Mouse (Mus musculus) forelimb bud, embryonic 11.5 days (tissue): ENCODE data around the gene Rabggta.

Source experiments
- DNase-seq: peaks from one replicate; pipeline ENCODE4 v3.0.0-alpha.2; 2012; ENCODE audit warnings: low read depth, low spot score

Rabggta gene

GRCm38 (mm10) chr14:55721700-55722437 is at the start of gene Rabggta:
Rabggta (minus strand) TSS chr14:55722263.
- DNase-seq: peak; percentile 92

- no peak for DNase-seq
Observed at GRCm38 (mm10) chr14:55769087-55769703, 47.1 kb upstream of the Rabggta start.

GRCm38 (mm10) chr14:55768555-55768954 is 46.5 kb upstream of the Rabggta start:
- DNase-seq: no peak

GRCm38 (mm10) chr14:55767519-55768414 is 45.7 kb upstream of the Rabggta start:
- peak; percentile 72 for DNase-seq

GRCm38 (mm10) chr14:55765696-55766095 is 43.6 kb upstream of the Rabggta start, which contains the start of gene Ltb4r1:
Ltb4r1 (plus strand) TSS chr14:55765962.
- no peak for DNase-seq

GRCm38 (mm10) chr14:55763166-55763565 is 41.1 kb upstream of the Rabggta start:
- no peak for DNase-seq

GRCm38 (mm10) chr14:55762001-55762821 is 40.1 kb upstream of the Rabggta start:
- peak; percentile 43 for DNase-seq

- no peak for DNase-seq
Observed at GRCm38 (mm10) chr14:55761163-55761562, 39.1 kb upstream of the Rabggta start, which contains the start of gene Ltb4r2. Ltb4r2 (plus strand) TSS chr14:55761428.

GRCm38 (mm10) chr14:55760156-55760555 is 38.1 kb upstream of the Rabggta start:
- DNase-seq: peak; percentile 81

GRCm38 (mm10) chr14:55758363-55758784 is 36.3 kb upstream of the Rabggta start, which contains the start of gene Cideb:
Cideb (minus strand) TSS chr14:55758458.
- DNase-seq: peak; percentile 62

- no peak for DNase-seq
Observed at GRCm38 (mm10) chr14:55757566-55757965, 35.5 kb upstream of the Rabggta start.

GRCm38 (mm10) chr14:55747051-55747847 is 25.2 kb upstream of the Rabggta start:
- no peak for DNase-seq

GRCm38 (mm10) chr14:55745861-55746237 is 23.8 kb upstream of the Rabggta start:
- no peak for DNase-seq

GRCm38 (mm10) chr14:55745180-55745860 is 23.3 kb upstream of the Rabggta start, which contains the start of the genes Dhrs1 and Nop9:
Dhrs1 (minus strand) TSS chr14:55745690.
Nop9 (plus strand) TSS chr14:55745693.
- peak; percentile 80 for DNase-seq

GRCm38 (mm10) chr14:55743711-55744110 is 21.6 kb upstream of the Rabggta start:
- DNase-seq: peak; percentile 88

GRCm38 (mm10) chr14:55737086-55737687 is 15.1 kb upstream of the Rabggta start:
- no peak for DNase-seq

GRCm38 (mm10) chr14:55735758-55736157 is 13.7 kb upstream of the Rabggta start:
- no peak for DNase-seq

- no peak for DNase-seq
Observed at GRCm38 (mm10) chr14:55735334-55735733, 13.3 kb upstream of the Rabggta start.

- DNase-seq: no peak
Observed at GRCm38 (mm10) chr14:55734869-55735268, 12.8 kb upstream of the Rabggta start.
